Mouse (Mus musculus): Measurements from ENCODE around the gene Chd5. TPM values are rescaled to one million over a fixed set of nuclear protein-coding genes. Genes with fewer than 3 reads are reported as not detected.

Gene Chd5
- polyA plus RNA-seq, 1 experiment from 2014 or later = 0.28 TPM

DNA sequence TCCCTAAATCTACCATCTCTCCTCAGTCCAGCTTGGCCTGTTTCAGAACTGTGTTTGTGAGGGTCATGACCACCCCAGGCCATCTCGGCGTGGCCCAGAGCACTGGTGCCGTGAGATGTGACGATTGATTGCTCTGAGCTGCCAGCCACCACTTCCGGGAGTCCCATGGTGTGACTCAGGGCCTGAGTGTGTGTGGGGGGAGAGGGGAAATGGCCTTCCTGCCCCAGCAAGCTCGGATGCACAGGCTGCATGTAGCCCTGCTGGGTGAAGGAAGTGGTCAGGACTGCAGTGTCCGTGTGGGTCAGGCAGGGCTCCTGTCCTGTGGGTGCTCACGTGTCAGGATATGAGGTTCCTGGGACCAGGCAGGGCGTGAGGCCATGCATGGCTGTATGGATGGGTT, 23.7 kb downstream of the Chd5 start:
- Histone ChIP-seq H3K27ac (ENCODE audit: low read length) (no peak overlapping the region), H3K4me2 (ENCODE audit: low read depth, low read length) (no peak overlapping the region), H3K4me1 (replicated peaks; ENCODE audit: control insufficient read depth, insufficient read depth, low read length) (peaks cover 3% of the 10 kb centered on the region; the same call in 1 of the 2 replicates), H3K4me3 (ENCODE audit: low read length) (no peak overlapping the region), H3K9ac (ENCODE audit: low read length) (no peak overlapping the region), H3K27me3 (ENCODE audit: control insufficient read depth, insufficient read depth, low read depth, low read length) (peaks cover 9% of the 10 kb centered on the region), H3K9me3 (ENCODE audit: control insufficient read depth, low read length) (no peaks in the 10 kb centered on the region), H3K36me3 (ENCODE audit: control insufficient read depth, insufficient read depth, low read length) (no peaks in the 10 kb centered on the region)
- 43% methylated on average over 9 of the region's 9 CpGs for WGBS
- no peak for ATAC-seq (ENCODE audit: low read depth)

DNA sequence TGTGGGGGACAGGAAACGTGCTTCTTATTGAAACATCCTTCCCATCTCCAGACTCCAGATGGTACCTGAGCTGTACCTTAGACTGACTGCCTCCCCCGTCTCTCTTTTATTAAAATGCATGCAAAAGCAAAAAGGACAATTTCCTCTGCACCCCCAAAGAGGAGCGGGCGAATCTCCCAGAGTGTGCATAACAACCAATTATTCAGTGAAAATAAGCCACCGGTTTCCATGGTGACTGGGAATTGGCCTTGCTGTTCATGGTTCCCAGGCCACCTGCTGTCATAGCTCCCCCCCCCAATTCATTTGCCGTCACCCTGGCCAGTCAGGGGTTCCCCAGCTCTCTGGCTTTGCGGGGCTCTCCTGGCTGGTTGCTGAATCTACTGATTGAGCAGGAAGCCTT, 26.8 kb downstream of the Chd5 start:
- Histone ChIP-seq H3K9ac (ENCODE audit: low read length) (no peak overlapping the region), H3K4me1 (replicated peaks; ENCODE audit: control insufficient read depth, insufficient read depth, low read length) (peaks cover 3% of the 10 kb centered on the region; the same call in 1 of the 2 replicates), H3K36me3 (ENCODE audit: control insufficient read depth, insufficient read depth, low read length) (no peaks in the 10 kb centered on the region), H3K27ac (ENCODE audit: low read length) (no peak overlapping the region), H3K27me3 (ENCODE audit: control insufficient read depth, insufficient read depth, low read depth, low read length) (peaks cover 4% of the 10 kb centered on the region), H3K4me3 (ENCODE audit: low read length) (no peak overlapping the region), H3K9me3 (ENCODE audit: control insufficient read depth, low read length) (no peaks in the 10 kb centered on the region), H3K4me2 (ENCODE audit: low read depth, low read length) (no peak overlapping the region)
- no peak for ATAC-seq (ENCODE audit: low read depth)
- WGBS = 64% methylated on average over 7 of the region's 7 CpGs

DNA sequence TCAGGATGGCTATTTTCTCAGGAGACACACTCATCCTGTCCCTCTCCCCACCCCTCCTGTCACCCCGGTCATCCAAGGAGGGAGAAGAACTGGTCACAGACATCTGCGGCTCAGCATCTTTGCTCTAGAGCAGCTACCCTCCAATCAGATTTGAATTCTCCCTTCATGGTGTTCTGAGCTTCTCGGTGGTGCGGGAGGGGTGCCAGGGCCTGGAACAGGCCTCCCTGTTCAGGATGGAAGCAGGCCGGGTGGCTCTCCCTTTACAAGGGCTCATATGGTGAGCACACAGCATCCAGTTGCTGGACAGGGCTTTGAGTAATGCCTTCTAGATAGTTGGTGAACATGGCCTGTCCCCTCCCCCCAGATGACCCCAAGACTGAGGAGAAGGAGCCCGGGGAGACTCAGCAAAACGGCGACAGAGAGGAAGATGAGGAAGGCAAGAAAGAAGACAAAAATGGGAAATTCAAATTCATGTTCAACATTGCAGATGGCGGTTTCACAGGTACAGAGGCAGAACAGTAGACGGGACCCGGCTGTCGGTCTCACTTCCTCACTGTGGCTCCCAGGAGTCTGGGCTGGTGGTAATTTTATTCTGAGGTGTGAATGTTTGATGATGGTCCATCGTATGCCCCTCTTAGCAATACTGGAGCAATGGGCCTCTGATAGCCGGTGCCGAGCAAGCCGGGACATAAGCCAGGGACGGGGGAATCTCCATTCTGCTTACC, 44.2 kb downstream of the Chd5 start:
- H3K9me3 ChIP-seq (ENCODE audit: control insufficient read depth, low read length) = no peaks in the 10 kb centered on the region
- H3K27me3 ChIP-seq (ENCODE audit: control insufficient read depth, insufficient read depth, low read depth, low read length) = no peaks in the 10 kb centered on the region
- no peak overlapping the region for H3K4me3 ChIP-seq (ENCODE audit: low read length)
- no peak for ATAC-seq (ENCODE audit: low read depth)
- no peak overlapping the region for H3K4me2 ChIP-seq (ENCODE audit: low read depth, low read length)
- WGBS = 78% methylated on average over 17 of the region's 17 CpGs
- no peaks in the 10 kb centered on the region for H3K36me3 ChIP-seq (ENCODE audit: control insufficient read depth, insufficient read depth, low read length)
- no peak overlapping the region for H3K9ac ChIP-seq (ENCODE audit: low read length)
- H3K4me1 ChIP-seq (replicated peaks; ENCODE audit: control insufficient read depth, insufficient read depth, low read length) = no peaks in the 10 kb centered on the region
- H3K27ac ChIP-seq (ENCODE audit: low read length) = no peak overlapping the region

GRCm38 (mm10) chr4:152385644-152386043, 47.2 kb downstream of the Chd5 start:
- no peak overlapping the region for H3K9ac ChIP-seq (ENCODE audit: low read length)
- no peaks in the 10 kb centered on the region for H3K27me3 ChIP-seq (ENCODE audit: control insufficient read depth, insufficient read depth, low read depth, low read length)
- no peaks in the 10 kb centered on the region for H3K9me3 ChIP-seq (ENCODE audit: control insufficient read depth, low read length)
- H3K4me1 ChIP-seq (replicated peaks; ENCODE audit: control insufficient read depth, insufficient read depth, low read length) = no peaks in the 10 kb centered on the region
- H3K4me2 ChIP-seq (ENCODE audit: low read depth, low read length) = no peak overlapping the region
- H3K4me3 ChIP-seq (ENCODE audit: low read length) = no peak overlapping the region
- no peaks in the 10 kb centered on the region for H3K36me3 ChIP-seq (ENCODE audit: control insufficient read depth, insufficient read depth, low read length)
- H3K27ac ChIP-seq (ENCODE audit: low read length) = no peak overlapping the region
- 60% methylated on average over 16 of the region's 16 CpGs for WGBS
- ATAC-seq (ENCODE audit: low read depth) = no peak

- no peak overlapping the region for H3K9ac ChIP-seq (ENCODE audit: low read length)
- no peaks in the 10 kb centered on the region for H3K9me3 ChIP-seq (ENCODE audit: control insufficient read depth, low read length)
- H3K27me3 ChIP-seq (ENCODE audit: control insufficient read depth, insufficient read depth, low read depth, low read length) = no peaks in the 10 kb centered on the region
- no peak for ATAC-seq (ENCODE audit: low read depth)
- no peak overlapping the region for H3K4me2 ChIP-seq (ENCODE audit: low read depth, low read length)
- H3K27ac ChIP-seq (ENCODE audit: low read length) = no peak overlapping the region
- H3K4me1 ChIP-seq (replicated peaks; ENCODE audit: control insufficient read depth, insufficient read depth, low read length) = no peaks in the 10 kb centered on the region
- WGBS = 79% methylated on average over 5 of the region's 5 CpGs
- no peak overlapping the region for H3K4me3 ChIP-seq (ENCODE audit: low read length)
- no peaks in the 10 kb centered on the region for H3K36me3 ChIP-seq (ENCODE audit: control insufficient read depth, insufficient read depth, low read length)
These were observed 53.7 kb downstream of the Chd5 start for GRCm38 (mm10) chr4:152392192-152392591.

- H3K27me3 ChIP-seq (ENCODE audit: control insufficient read depth, insufficient read depth, low read depth, low read length) = no peaks in the 10 kb centered on the region
- H3K27ac ChIP-seq (ENCODE audit: low read length) = no peak overlapping the region
- no peak overlapping the region for H3K9ac ChIP-seq (ENCODE audit: low read length)
- H3K4me2 ChIP-seq (ENCODE audit: low read depth, low read length) = no peak overlapping the region
- no peaks in the 10 kb centered on the region for H3K4me1 ChIP-seq (replicated peaks; ENCODE audit: control insufficient read depth, insufficient read depth, low read length)
- H3K4me3 ChIP-seq (ENCODE audit: low read length) = no peak overlapping the region
- no peak for ATAC-seq (ENCODE audit: low read depth)
- no peaks in the 10 kb centered on the region for H3K9me3 ChIP-seq (ENCODE audit: control insufficient read depth, low read length)
- WGBS = 82% methylated on average over 17 of the region's 17 CpGs
- H3K36me3 ChIP-seq (ENCODE audit: control insufficient read depth, insufficient read depth, low read length) = no peaks in the 10 kb centered on the region
These were observed 54.2 kb downstream of the Chd5 start for GRCm38 (mm10) chr4:152392627-152393026.

- Histone ChIP-seq H3K4me3 (ENCODE audit: low read length) (no peak overlapping the region), H3K27ac (ENCODE audit: low read length) (no peak overlapping the region), H3K9ac (ENCODE audit: low read length) (no peak overlapping the region), H3K36me3 (ENCODE audit: control insufficient read depth, insufficient read depth, low read length) (no peaks in the 10 kb centered on the region), H3K27me3 (ENCODE audit: control insufficient read depth, insufficient read depth, low read depth, low read length) (no peaks in the 10 kb centered on the region), H3K4me2 (ENCODE audit: low read depth, low read length) (no peak overlapping the region), H3K4me1 (replicated peaks; ENCODE audit: control insufficient read depth, insufficient read depth, low read length) (no peaks in the 10 kb centered on the region), H3K9me3 (ENCODE audit: control insufficient read depth, low read length) (no peaks in the 10 kb centered on the region)
- WGBS = 61% methylated on average over 3 of the region's 3 CpGs
- no peak for ATAC-seq (ENCODE audit: low read depth)
These were observed 60.5 kb downstream of the Chd5 start for GRCm38 (mm10) chr4:152398926-152399325.

- Histone ChIP-seq H3K27ac (ENCODE audit: low read length) (no peak overlapping the region), H3K4me1 (replicated peaks; ENCODE audit: control insufficient read depth, insufficient read depth, low read length) (no peaks in the 10 kb centered on the region), H3K4me3 (ENCODE audit: low read length) (no peak overlapping the region), H3K4me2 (ENCODE audit: low read depth, low read length) (no peak overlapping the region), H3K9me3 (ENCODE audit: control insufficient read depth, low read length) (no peaks in the 10 kb centered on the region), H3K9ac (ENCODE audit: low read length) (no peak overlapping the region), H3K36me3 (ENCODE audit: control insufficient read depth, insufficient read depth, low read length) (no peaks in the 10 kb centered on the region), H3K27me3 (ENCODE audit: control insufficient read depth, insufficient read depth, low read depth, low read length) (no peaks in the 10 kb centered on the region)
- no peak for ATAC-seq (ENCODE audit: low read depth)
- 71% methylated on average over 6 of the region's 6 CpGs for WGBS
These were observed 66.7 kb downstream of the Chd5 start for GRCm38 (mm10) chr4:152405143-152405542.

- H3K4me2 ChIP-seq (ENCODE audit: low read depth, low read length) = no peak overlapping the region
- no peaks in the 10 kb centered on the region for H3K4me1 ChIP-seq (replicated peaks; ENCODE audit: control insufficient read depth, insufficient read depth, low read length)
- 66% methylated on average over 7 of the region's 7 CpGs for WGBS
- H3K27ac ChIP-seq (ENCODE audit: low read length) = no peak overlapping the region
- no peaks in the 10 kb centered on the region for H3K36me3 ChIP-seq (ENCODE audit: control insufficient read depth, insufficient read depth, low read length)
- H3K9ac ChIP-seq (ENCODE audit: low read length) = peak overlapping the region; percentile 1; the same call in 1 of the 2 replicates
- no peak for ATAC-seq (ENCODE audit: low read depth)
- no peaks in the 10 kb centered on the region for H3K9me3 ChIP-seq (ENCODE audit: control insufficient read depth, low read length)
- H3K27me3 ChIP-seq (ENCODE audit: control insufficient read depth, insufficient read depth, low read depth, low read length) = no peaks in the 10 kb centered on the region
- H3K4me3 ChIP-seq (ENCODE audit: low read length) = no peak overlapping the region
These were observed 67.3 kb downstream of the Chd5 start for GRCm38 (mm10) chr4:152405671-152406201.
